Mouse (Mus musculus) heart, embryonic 15.5 days (tissue): ENCODE measurements around the gene Utp3. TPM values are rescaled to one million over a fixed set of nuclear protein-coding genes. Genes with fewer than 3 reads are reported as not detected.
"Not testable (repeated sequence)": the region's sequence is repeated elsewhere in the genome, so short reads cannot be mapped to it uniquely, and the experiment has no call there.

Experiments used
- ATAC-seq: fragments of 200-750 bp; cut with Nextera tagmentation; replicated peaks from 2 replicates; pipeline ENCODE4 v1.8.0; 2017; ENCODE audit warnings: low read depth, moderate TSS enrichment; ENCODE audit not compliant: insufficient number of reproducible peaks, insufficient read depth, low FRiP score
- H3K27ac ChIP-seq: fragments of 300-500 bp; sonication (generic); 2 replicates; pipeline ENCODE4 v1.5.1; 2015; ENCODE audit warnings: mild to moderate bottlenecking, inconsistent platforms
- H3K27me3 ChIP-seq: fragments of 300-500 bp; sonication (generic); 2 replicates; pipeline ENCODE4 v1.6.1; 2015; ENCODE audit warnings: inconsistent platforms
- H3K36me3 ChIP-seq: fragments of 300-500 bp; sonication (generic); 2 replicates; pipeline ENCODE4 v1.6.1; 2015; ENCODE audit warnings: mild to moderate bottlenecking, inconsistent platforms
- H3K4me1 ChIP-seq: fragments of 300-500 bp; sonication (generic); replicated peaks from 2 replicates; pipeline ENCODE4 v1.6.1; 2015; ENCODE audit warnings: inconsistent platforms
- H3K4me2 ChIP-seq: fragments of 300-500 bp; sonication (generic); 2 replicates; pipeline ENCODE4 v1.6.1; 2015; ENCODE audit warnings: inconsistent platforms, mild to moderate bottlenecking, moderate library complexity
- H3K4me3 ChIP-seq: fragments of 300-500 bp; sonication (generic); 2 replicates; pipeline ENCODE4 v1.5.1; 2015; ENCODE audit warnings: mild to moderate bottlenecking, inconsistent platforms
- H3K9ac ChIP-seq: fragments of 300-500 bp; sonication (generic); 2 replicates; pipeline ENCODE4 v1.6.1; 2015; ENCODE audit warnings: mild to moderate bottlenecking, inconsistent platforms
- H3K9me3 ChIP-seq: fragments of 300-500 bp; sonication (generic); replicated peaks from 2 replicates; pipeline ENCODE4 v1.6.1; 2016; ENCODE audit warnings: inconsistent platforms
- WGBS: fragments of 180-500 bp; shearing (Covaris S2); methylation state at CpG from one replicate; pipeline ENCODE4 v1.1.7; 2015; ENCODE audit warnings: mixed read lengths; 5-methylcytosine and 5-hydroxymethylcytosine counted together
- polyA plus RNA-seq: library from polyadenylated mRNA; unstranded; fragments of >200 nt; fragmentation: Nextera tagmentation; extraction: Ambion mirVana; gene quantifications from 2 replicates; pipeline ENCODE4 v1.2.1, GENCODE M21; 2015

Gene Utp3
- 44.1 and 45.1 TPM in 2 replicates for polyA plus RNA-seq

DNA sequence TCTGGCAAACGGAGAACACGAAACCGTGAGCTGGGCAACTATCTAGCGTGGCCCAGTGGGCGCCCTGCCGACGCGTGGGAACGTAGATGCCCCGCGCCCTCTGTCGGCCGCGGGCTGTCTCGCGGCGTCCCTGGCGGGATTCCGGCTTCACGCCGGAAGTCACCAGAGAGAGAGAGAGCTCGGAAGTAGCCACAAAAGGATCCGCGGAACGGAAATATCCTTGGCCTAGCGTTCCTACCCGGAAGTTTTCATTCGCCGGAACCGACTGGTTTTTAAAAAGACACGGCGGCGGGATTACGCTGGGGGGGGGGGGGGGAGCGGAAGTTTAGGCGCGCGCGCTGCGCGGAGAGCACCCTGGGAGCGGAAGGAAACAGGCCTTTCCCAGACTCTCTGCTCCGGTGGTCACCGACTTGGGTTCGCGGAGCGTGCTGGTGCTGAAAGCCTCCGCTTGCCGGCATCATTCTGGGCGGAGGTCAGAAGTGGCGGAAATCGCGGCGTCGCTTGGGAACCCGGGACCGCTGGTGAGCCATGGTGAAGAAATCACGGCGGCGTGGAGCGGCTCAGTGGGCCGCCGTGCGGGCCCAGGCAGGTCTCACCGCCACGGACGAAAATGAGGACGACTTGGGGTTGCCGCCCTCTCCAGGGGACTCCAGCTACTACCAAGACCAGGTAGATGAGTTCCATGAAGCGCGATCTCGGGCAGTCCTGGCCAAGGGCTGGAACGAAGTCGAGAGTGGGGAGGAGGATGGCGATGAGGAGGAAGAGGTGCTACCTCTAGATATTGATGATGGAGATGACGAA, at the start of gene Utp3:
Gene Utp3, plus strand, starts transcription at position 377 of the 801 bp plus-strand sequence.
- peaks cover 4% of the 10 kb centered on the region; the same call in 1 of the 2 replicates for H3K36me3 ChIP-seq
- H3K4me1 ChIP-seq = peaks cover 22% of the 10 kb centered on the region
- H3K9ac ChIP-seq = peak within 1 kb of the TSS; percentile 89
- H3K9me3 ChIP-seq = no peaks in the 10 kb centered on the region
- H3K4me3 ChIP-seq = peak within 1 kb of the TSS; percentile 76
- peak; percentile 94 for ATAC-seq
- H3K27me3 ChIP-seq = no peaks in the 10 kb centered on the region
- peak within 1 kb of the TSS; percentile 91 for H3K27ac ChIP-seq
- under 1% methylated on average over 76 of the region's 76 CpGs for WGBS
- H3K4me2 ChIP-seq = peak within 1 kb of the TSS; percentile 78

- Histone ChIP-seq H3K9me3 (no peaks in the 10 kb centered on the region), H3K4me3 (no peak overlapping the region), H3K9ac (no peak overlapping the region), H3K4me2 (no peak overlapping the region), H3K27me3 (no peaks in the 10 kb centered on the region), H3K27ac (no peak overlapping the region), H3K36me3 (no peaks in the 10 kb centered on the region), H3K4me1 (no peaks in the 10 kb centered on the region)
- ATAC-seq = no peak
- WGBS = 48% methylated on average over 1 of the region's 1 CpGs
Observed at GRCm38 (mm10) chr5:88508555-88508954, 45.7 kb upstream of the Utp3 start.

- no peak for ATAC-seq
- no peaks in the 10 kb centered on the region for H3K27me3 ChIP-seq
- H3K9me3 ChIP-seq = no peaks in the 10 kb centered on the region
- no peak overlapping the region for H3K4me3 ChIP-seq
- no peaks in the 10 kb centered on the region for H3K36me3 ChIP-seq
- no peak overlapping the region for H3K9ac ChIP-seq
- no peak overlapping the region for H3K4me2 ChIP-seq
- no peaks in the 10 kb centered on the region for H3K4me1 ChIP-seq
- 88% methylated on average over 1 of the region's 1 CpGs for WGBS
- H3K27ac ChIP-seq = no peak overlapping the region
Observed at GRCm38 (mm10) chr5:88508990-88509389, 45.3 kb upstream of the Utp3 start.

- no peak overlapping the region for H3K27ac ChIP-seq
- H3K9ac ChIP-seq = no peak overlapping the region
- H3K27me3 ChIP-seq = no peaks in the 10 kb centered on the region
- no peaks in the 10 kb centered on the region for H3K4me1 ChIP-seq
- no peaks in the 10 kb centered on the region for H3K9me3 ChIP-seq
- ATAC-seq = no peak
- no peaks in the 10 kb centered on the region for H3K36me3 ChIP-seq
- WGBS = 9% methylated on average over 2 of the region's 2 CpGs
- no peak overlapping the region for H3K4me2 ChIP-seq
- H3K4me3 ChIP-seq = no peak overlapping the region
Observed at GRCm38 (mm10) chr5:88519232-88519631, 35.0 kb upstream of the Utp3 start.

- WGBS = 86% methylated on average over 3 of the region's 3 CpGs
- H3K4me3 ChIP-seq = no peak within 1 kb of the TSS
- H3K4me1 ChIP-seq = peaks cover 2% of the 10 kb centered on the region; the same call in 1 of the 2 replicates
- H3K27me3 ChIP-seq = no peaks in the 10 kb centered on the region
- no peaks in the 10 kb centered on the region for H3K9me3 ChIP-seq
- no peak within 1 kb of the TSS for H3K9ac ChIP-seq
- no peak within 1 kb of the TSS for H3K27ac ChIP-seq
- ATAC-seq = no peak
- H3K36me3 ChIP-seq = no peaks in the 10 kb centered on the region
- no peak within 1 kb of the TSS for H3K4me2 ChIP-seq
Observed at GRCm38 (mm10) chr5:88527657-88528056, 26.6 kb upstream of the Utp3 start, which contains the start of gene Jchain. Jchain (minus strand) TSS chr5:88527891.

DNA sequence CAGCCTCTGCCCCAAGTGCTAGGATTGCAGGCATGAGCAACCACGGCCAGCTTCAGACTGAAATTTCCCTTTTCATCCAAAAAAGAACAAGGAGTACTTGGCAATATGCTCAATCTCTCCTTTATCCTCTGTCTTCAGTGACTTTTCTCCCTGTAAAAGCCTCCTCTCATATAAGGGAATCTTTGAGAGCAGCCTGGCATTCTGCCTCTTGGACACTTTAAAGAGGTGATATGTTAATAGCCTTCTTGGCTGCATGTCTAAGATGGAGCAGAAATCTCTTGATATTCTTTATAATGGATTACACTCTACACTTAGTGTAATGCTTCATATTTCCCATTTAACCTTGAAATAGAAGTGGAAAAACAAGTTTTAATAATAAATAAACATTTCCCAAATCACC, 23.4 kb upstream of the Utp3 start:
- Histone ChIP-seq H3K36me3 (no peaks in the 10 kb centered on the region), H3K9me3 (no peaks in the 10 kb centered on the region), H3K4me1 (peaks cover 5% of the 10 kb centered on the region; the same call in 1 of the 2 replicates), H3K9ac (no peak overlapping the region), H3K27me3 (no peaks in the 10 kb centered on the region), H3K4me2 (no peak overlapping the region), H3K27ac (no peak overlapping the region), H3K4me3 (no peak overlapping the region)
- WGBS = 44% methylated on average over 1 of the region's 1 CpGs
- no peak for ATAC-seq

DNA sequence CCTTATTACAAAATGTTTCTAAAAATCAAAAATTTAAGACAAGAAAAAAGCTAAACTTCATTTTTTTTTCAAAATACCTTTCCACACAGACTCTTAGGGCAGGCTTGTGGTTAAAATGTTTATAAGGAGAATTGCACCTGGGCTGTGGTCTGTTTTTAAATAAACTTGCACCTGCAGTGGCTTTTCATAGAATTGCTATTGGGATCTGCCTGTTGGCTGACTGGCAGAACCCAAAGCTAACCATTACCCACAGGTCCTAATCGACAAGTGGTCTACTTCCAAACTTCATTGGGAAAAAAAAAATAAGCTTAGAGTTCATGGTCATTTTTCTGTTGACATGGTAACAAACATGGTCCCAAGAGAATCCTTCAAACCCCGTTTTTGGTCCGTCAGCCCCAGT, 19.6 kb upstream of the Utp3 start:
- no peak overlapping the region for H3K4me2 ChIP-seq
- H3K27me3 ChIP-seq = no peaks in the 10 kb centered on the region
- 60% methylated on average over 3 of the region's 3 CpGs for WGBS
- H3K9ac ChIP-seq = no peak overlapping the region
- no peak for ATAC-seq
- no peak overlapping the region for H3K4me3 ChIP-seq
- no peaks in the 10 kb centered on the region for H3K36me3 ChIP-seq
- H3K9me3 ChIP-seq = no peaks in the 10 kb centered on the region
- peaks cover 5% of the 10 kb centered on the region; the same call in 1 of the 2 replicates for H3K4me1 ChIP-seq
- H3K27ac ChIP-seq = no peak overlapping the region

DNA sequence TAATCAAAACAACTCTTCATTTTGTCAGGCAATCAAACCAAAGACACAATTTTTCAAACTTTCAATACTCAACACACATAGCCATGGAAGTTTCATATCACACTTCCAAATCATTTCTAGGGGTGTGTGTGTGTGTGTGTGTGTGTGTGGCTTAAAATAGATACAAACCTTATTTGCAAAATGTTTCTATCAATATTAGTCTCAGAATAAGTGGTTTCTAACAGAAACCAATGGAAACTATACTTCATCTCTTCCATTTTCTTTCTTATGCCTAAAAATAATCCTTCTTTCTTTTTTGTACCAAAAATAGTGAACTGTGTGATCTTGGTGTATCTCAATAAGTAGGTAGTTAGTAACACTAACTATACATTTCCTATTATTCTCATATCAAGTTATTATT, 13.4 kb upstream of the Utp3 start:
- Histone ChIP-seq H3K4me2 (no peak overlapping the region), H3K36me3 (no peaks in the 10 kb centered on the region), H3K9ac (no peak overlapping the region), H3K27ac (no peak overlapping the region), H3K27me3 (no peaks in the 10 kb centered on the region), H3K4me3 (no peak overlapping the region), H3K9me3 (no peaks in the 10 kb centered on the region), H3K4me1 (no peaks in the 10 kb centered on the region)
- ATAC-seq = no peak

DNA sequence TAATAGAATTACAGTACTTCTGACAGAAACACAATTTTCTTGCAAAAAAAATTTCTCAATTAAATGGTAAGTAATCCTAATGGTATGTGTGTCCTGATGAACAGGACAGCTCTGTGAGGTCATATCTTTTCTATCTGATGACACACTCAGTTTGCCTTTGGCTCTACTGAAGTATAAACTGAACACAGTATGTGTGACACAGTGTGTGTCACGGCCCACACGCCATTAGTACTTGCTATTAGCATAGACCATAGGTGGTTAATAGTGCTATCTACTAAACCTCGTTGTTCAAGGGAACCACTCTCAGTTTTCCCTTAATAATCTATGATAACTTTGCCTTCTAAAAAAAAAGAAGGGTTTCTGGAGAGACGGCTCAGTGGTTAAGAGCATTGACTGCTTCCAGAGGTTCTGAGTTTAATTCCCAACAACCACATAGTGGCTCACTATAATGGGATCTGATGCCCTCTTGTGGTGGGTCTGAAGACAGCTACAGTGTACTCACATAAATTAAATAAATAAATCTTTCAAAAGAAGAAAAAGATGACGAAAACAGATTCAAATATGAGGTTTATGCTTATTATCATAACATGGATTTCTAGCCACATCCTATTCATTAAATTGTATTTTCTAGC, 11.5 kb upstream of the Utp3 start:
- H3K4me2 ChIP-seq = no peak overlapping the region
- H3K27me3 ChIP-seq = no peaks in the 10 kb centered on the region
- no peak overlapping the region for H3K27ac ChIP-seq
- no peaks in the 10 kb centered on the region for H3K9me3 ChIP-seq
- H3K4me1 ChIP-seq = no peaks in the 10 kb centered on the region
- H3K9ac ChIP-seq = no peak overlapping the region
- ATAC-seq = no peak; the same call in 1 of the 2 replicates
- no peak overlapping the region for H3K4me3 ChIP-seq
- WGBS = 55% methylated on average over 5 of the region's 5 CpGs
- no peaks in the 10 kb centered on the region for H3K36me3 ChIP-seq

DNA sequence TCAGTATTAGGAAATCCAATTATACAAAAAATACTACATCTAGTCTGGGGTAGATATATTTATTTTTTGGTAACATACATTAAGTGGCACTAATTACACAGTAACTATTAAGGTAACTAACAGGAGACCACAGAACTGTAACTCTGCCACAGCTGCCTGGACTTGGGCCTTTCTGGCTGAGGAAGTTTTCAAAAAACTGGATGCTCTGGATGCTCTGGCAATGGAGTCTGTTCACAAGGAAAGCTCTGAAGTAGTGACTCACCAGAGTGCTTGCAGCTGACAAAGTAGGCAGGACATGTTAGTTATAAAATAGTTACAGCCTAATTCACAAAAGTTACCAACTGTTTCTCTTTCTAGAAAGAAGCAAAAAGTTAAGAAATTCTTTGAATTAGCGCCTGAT, 9.9 kb upstream of the Utp3 start:
- H3K27me3 ChIP-seq, H3K4me2 ChIP-seq, H3K4me1 ChIP-seq, ATAC-seq, H3K9me3 ChIP-seq, H3K27ac ChIP-seq, H3K9ac ChIP-seq, H3K36me3 ChIP-seq, H3K4me3 ChIP-seq: not testable (repeated sequence)
- WGBS = 84% methylated on average over 1 of the region's 1 CpGs

DNA sequence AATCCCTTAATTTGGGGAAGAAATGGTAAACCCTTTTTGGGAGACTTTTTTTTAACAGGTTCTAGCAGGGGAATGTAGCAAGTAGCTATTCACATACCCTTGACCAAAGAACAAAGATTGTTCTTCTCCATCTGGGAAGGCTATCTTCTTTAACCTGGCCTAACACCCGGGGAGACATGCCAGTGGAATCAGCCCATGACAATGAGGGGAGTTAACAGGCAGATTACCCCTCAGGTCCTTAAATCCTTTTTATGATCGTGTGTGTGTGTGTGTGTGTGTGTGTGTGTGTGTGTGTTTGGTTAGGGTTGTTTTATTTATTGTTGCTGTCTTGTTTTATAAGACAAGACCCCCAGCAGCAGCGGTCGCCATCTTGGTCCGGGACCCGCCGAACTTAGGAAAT, 8.7 kb upstream of the Utp3 start:
- Histone ChIP-seq H3K9ac (no peak overlapping the region), H3K4me3 (no peak overlapping the region)
- 72% methylated on average over 7 of the region's 7 CpGs for WGBS

More for the DNA sequence above, 8.7 kb upstream of the Utp3 start:
- H3K9me3 ChIP-seq = no peaks in the 10 kb centered on the region
- H3K27ac ChIP-seq = no peak overlapping the region
- H3K4me1 ChIP-seq = no peaks in the 10 kb centered on the region
- H3K4me2 ChIP-seq = no peak overlapping the region
- H3K36me3 ChIP-seq = no peaks in the 10 kb centered on the region
- ATAC-seq = no peak
- H3K27me3 ChIP-seq = no peaks in the 10 kb centered on the region
